ENCODE assay signal across 9 mouse cellular contexts in the genomic region with DNA sequence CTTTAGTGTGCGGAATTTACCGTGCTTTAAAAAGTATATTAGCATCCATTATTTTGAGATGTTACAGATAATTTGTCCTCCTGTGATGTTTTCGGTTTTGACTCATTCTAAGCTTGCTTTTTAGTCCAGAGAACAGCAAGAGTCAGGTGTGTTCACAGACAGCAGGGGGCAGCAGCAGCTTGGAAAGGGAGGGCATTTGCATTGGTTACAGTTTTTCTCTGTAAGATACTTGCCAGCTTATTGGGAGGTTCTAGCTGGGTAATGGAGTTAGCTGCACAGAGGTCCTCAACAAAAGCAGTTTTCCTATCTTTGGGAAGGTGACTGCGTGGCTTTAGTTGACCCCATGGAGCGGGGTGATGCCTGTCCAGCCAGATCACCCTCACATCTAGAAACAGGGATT. TPM values are rescaled to one million over a fixed set of nuclear protein-coding genes. Genes with fewer than 3 reads are reported as not detected.
A peak's percentile ranks its signal among the peaks of the same experiment; 100 is the strongest.
DNase-seq lines count a peak whose midpoint lies in the region; ATAC-seq and TF ChIP-seq lines count a peak whose summit lies in the region.
"Had no signal": no experiment of that assay in that cellular context is flagged by ENCODE, and none has a peak within 500 bp of the region (broad histone marks: within the 10 kb centered on the region; RNA-seq: fewer than 3 reads in every experiment).

No protein-coding gene starts in this region.

- 94% methylated on average over 5 of the region's 5 CpGs for WGBS in intestine, postnatal 0 days
- WGBS in intestine, embryonic 15.5 days: 85% methylated on average over 5 of the region's 5 CpGs
- WGBS in midbrain, embryonic 16.5 days: 86% methylated on average over 5 of the region's 5 CpGs

- no peak overlapping the region for H3K4me3 ChIP-seq in intestine, postnatal 0 days (ENCODE audit: low read depth, low read length)
- H3K4me3 ChIP-seq in intestine, embryonic 15.5 days (replicated peaks): no peak overlapping the region
- no peak overlapping the region for H3K4me3 ChIP-seq in cortical plate, adult 2 months (ENCODE audit: insufficient read depth, low read length)
- no peak overlapping the region for H3K4me3 ChIP-seq in midbrain, embryonic 16.5 days (ENCODE audit: low read depth, low read length)
- H3K4me3 ChIP-seq: embryonic facial prominence, embryonic 12.5 days had no signal

- intact Hi-C loops in left cerebral cortex, postnatal 10 days (cut with DNase I): loop anchor here (1.0 to 10.0 kb wide), 2 partner anchors 103 to 257 kb away; a partner anchor contains a TSS

- H3K4me1 ChIP-seq in intestine, postnatal 0 days (replicated peaks; ENCODE audit: control insufficient read depth, insufficient read depth, low read length): no peaks in the 10 kb centered on the region
- H3K4me1 ChIP-seq in intestine, embryonic 15.5 days (replicated peaks): no peaks in the 10 kb centered on the region
- peaks cover 3% of the 10 kb centered on the region; the same call in 1 of the 2 replicates for H3K4me1 ChIP-seq in cortical plate, adult 2 months (ENCODE audit: control insufficient read depth, insufficient read depth, low read length)
- H3K4me1 ChIP-seq in midbrain, embryonic 16.5 days (ENCODE audit: control insufficient read depth, insufficient read depth, low read length): no peaks in the 10 kb centered on the region
- H3K4me1 ChIP-seq: embryonic facial prominence, embryonic 12.5 days had no signal

- no peak for TF ChIP-seq POLR2A in cortical plate, adult 2 months (IDR thresholded peaks at IDR 0.05; ENCODE audit: extremely low read depth, insufficient read depth, low read length)

- no peak for ATAC-seq in intestine, postnatal 0 days
- ATAC-seq in intestine, embryonic 15.5 days: no peak
- ATAC-seq in midbrain, embryonic 16.5 days: peak; percentile 64; the same call in 1 of the 2 replicates

- H3K27me3 ChIP-seq in intestine, postnatal 0 days (replicated peaks; ENCODE audit: control insufficient read depth, insufficient read depth, low read length): no peaks in the 10 kb centered on the region
- no peaks in the 10 kb centered on the region for H3K27me3 ChIP-seq in intestine, embryonic 15.5 days (replicated peaks)
- H3K27me3 ChIP-seq in midbrain, embryonic 16.5 days (ENCODE audit: control insufficient read depth, insufficient read depth, low read depth, low read length): no peaks in the 10 kb centered on the region
- H3K27me3 ChIP-seq: embryonic facial prominence, embryonic 12.5 days had no signal

- H3K4me2 ChIP-seq in intestine, postnatal 0 days (replicated peaks; ENCODE audit: low read depth): no peak overlapping the region
- no peak overlapping the region for H3K4me2 ChIP-seq in intestine, embryonic 15.5 days (replicated peaks)
- H3K4me2 ChIP-seq in midbrain, embryonic 16.5 days (ENCODE audit: low read length): no peak overlapping the region
- H3K4me2 ChIP-seq: embryonic facial prominence, embryonic 12.5 days had no signal

- H3K9me3 ChIP-seq in intestine, postnatal 0 days (ENCODE audit: control insufficient read depth): no peaks in the 10 kb centered on the region
- H3K9me3 ChIP-seq in intestine, embryonic 15.5 days: no peaks in the 10 kb centered on the region
- H3K9me3 ChIP-seq in midbrain, embryonic 16.5 days (replicated peaks; ENCODE audit: control insufficient read depth, low read length, poor library complexity, severe bottlenecking): no peaks in the 10 kb centered on the region
- H3K9me3 ChIP-seq: embryonic facial prominence, embryonic 12.5 days had no signal

- peak; percentile 33 for DNase-seq in WW6 (ENCODE audit: low read depth, low spot score)
- DNase-seq in heart, postnatal 4 days: peak; percentile 81
- DNase-seq in left cerebral cortex, postnatal 10 days (ENCODE audit: extremely low spot score in 1 of 2, low spot score in 2 of 2): peak; percentile 62 to 82
- DNase-seq in thymus, postnatal 25 days: peak; percentile 44

- H3K27ac ChIP-seq in intestine, postnatal 0 days (ENCODE audit: low read depth, low read length): no peak overlapping the region
- H3K27ac ChIP-seq in intestine, embryonic 15.5 days: no peak overlapping the region
- H3K27ac ChIP-seq in cortical plate, adult 2 months (ENCODE audit: insufficient read depth, low read length): no peak overlapping the region
- H3K27ac ChIP-seq in midbrain, embryonic 16.5 days (ENCODE audit: low read length): no peak overlapping the region
- H3K27ac ChIP-seq: embryonic facial prominence, embryonic 12.5 days had no signal

- TF ChIP-seq CTCF in intestine, postnatal 0 days (IDR thresholded peaks at IDR 0.05; ENCODE audit: low read depth): peak; percentile 88
- peak; percentile 95 for TF ChIP-seq CTCF in cortical plate, adult 2 months (IDR thresholded peaks at IDR 0.05; ENCODE audit: extremely low read depth, insufficient read depth, low read length)

- no peak overlapping the region for H3K9ac ChIP-seq in intestine, postnatal 0 days (ENCODE audit: low read depth, low read length)
- no peak overlapping the region for H3K9ac ChIP-seq in intestine, embryonic 15.5 days
- no peak overlapping the region for H3K9ac ChIP-seq in midbrain, embryonic 16.5 days (ENCODE audit: low read depth, low read length)
- H3K9ac ChIP-seq: embryonic facial prominence, embryonic 12.5 days had no signal

- H3K36me3 ChIP-seq in intestine, postnatal 0 days (ENCODE audit: control insufficient read depth, insufficient read depth): peaks cover 51% of the 10 kb centered on the region
- peaks cover 24% of the 10 kb centered on the region for H3K36me3 ChIP-seq in intestine, embryonic 15.5 days
- peaks cover 11% of the 10 kb centered on the region for H3K36me3 ChIP-seq in midbrain, embryonic 16.5 days (ENCODE audit: control insufficient read depth, insufficient read depth, low read length)

RNA-seq across cellular contexts. Expression of a gene that starts 19.8 kb away (rescaled TPM):
- 13.9 and 15.9 TPM in 2 replicates for polyA plus RNA-seq in intestine, postnatal 0 days (2015; fragmentation: Nextera tagmentation; extraction: Ambion mirVana)
- polyA plus RNA-seq in intestine, embryonic 15.5 days (2015; fragmentation: Nextera tagmentation; extraction: Ambion mirVana): 63.7 and 74.5 TPM in 2 replicates
- 18.2 and 20.1 TPM in 2 replicates for polyA plus RNA-seq in cortical plate, adult 2 months (2012; rRNA removed)
- total RNA-seq in heart, postnatal 4 days (2021): 10 to 100 TPM; 17.9 to 18.6 TPM
- 10 to 100 TPM; 31.4 to 33.6 TPM for total RNA-seq in left cerebral cortex, postnatal 10 days (2021)
- 64.5 and 66.4 TPM in 2 replicates for polyA plus RNA-seq in midbrain, embryonic 16.5 days (2015; fragmentation: Nextera tagmentation; extraction: Ambion mirVana)

RNA-seq across cellular contexts. Expression of a gene that starts 56.2 kb away (rescaled TPM):
- 1,279 and 1,318 TPM in 2 replicates for polyA plus RNA-seq in intestine, postnatal 0 days (2015; fragmentation: Nextera tagmentation; extraction: Ambion mirVana)
- 958 and 974 TPM in 2 replicates for polyA plus RNA-seq in intestine, embryonic 15.5 days (2015; fragmentation: Nextera tagmentation; extraction: Ambion mirVana)
- 0.19 and 0.53 TPM in 2 replicates for polyA plus RNA-seq in cortical plate, adult 2 months (2012; rRNA removed)
- not detected for total RNA-seq in heart, postnatal 4 days (2021)
- total RNA-seq in left cerebral cortex, postnatal 10 days (2021): under 1 TPM; 0.32 to 0.81 TPM
- 3.3 and 4.1 TPM in 2 replicates for polyA plus RNA-seq in midbrain, embryonic 16.5 days (2015; fragmentation: Nextera tagmentation; extraction: Ambion mirVana)

Comparison
In these comparisons a context has a peak if more than half of its experiments do, and no peak if none do; other contexts are left out.
1. RNA of a gene that starts 56.2 kb away (polyA plus RNA-seq): 1,279 to 1,318 TPM in intestine, postnatal 0 days and 958 to 974 TPM in intestine, embryonic 15.5 days; 3.3 to 4.1 TPM in midbrain, embryonic 16.5 days and 0.19 to 0.53 TPM in cortical plate, adult 2 months; every median in the first group is over 100 times any median in the second.
2. Peak in every context shown above with its lines, with median percentiles within 50 percentile points of each other: DNase-seq.